Mouse (Mus musculus): Measurements from ENCODE around the gene Gbp9.
"Not testable (repeated sequence)": the region's sequence is repeated elsewhere in the genome, so short reads cannot be mapped to it uniquely, and the experiment has no call there.

Gene Gbp9

GRCm38 (mm10) chr5:105055279-105055678, 84.1 kb downstream of the Gbp9 start:
- no peak for DNase-seq (ENCODE audit: low read depth)

- DNase-seq (ENCODE audit: low read depth): not testable (repeated sequence)
Observed at GRCm38 (mm10) chr5:105053471-105054169, 85.7 kb downstream of the Gbp9 start.

- no peak for DNase-seq (ENCODE audit: low read depth)
Observed at GRCm38 (mm10) chr5:105032362-105032761, 107.0 kb downstream of the Gbp9 start.
